Mouse (Mus musculus) intestine, postnatal 0 days (tissue): ENCODE data around the gene Snx32. TPM values are rescaled to one million over a fixed set of nuclear protein-coding genes. Genes with fewer than 3 reads are reported as not detected.
A peak's percentile ranks its signal among the peaks of the same experiment; 100 is the strongest.
"Not testable (repeated sequence)": the region's sequence is repeated elsewhere in the genome, so short reads cannot be mapped to it uniquely, and the experiment has no call there.

Experiments
- ATAC-seq: fragments of 200-750 bp; cut with Nextera tagmentation; 2 replicates; pipeline ENCODE4 v1.8.0; 2017; ENCODE audit warnings: mild to moderate bottlenecking, moderate TSS enrichment, moderate library complexity
- H3K27ac ChIP-seq: fragments of 300-500 bp; sonication (generic); 2 replicates; pipeline ENCODE4 v1.5.1; 2014; ENCODE audit warnings: mild to moderate bottlenecking, low read depth, low read length, moderate library complexity
- H3K27me3 ChIP-seq: fragments of 300-500 bp; sonication (generic); replicated peaks from 2 replicates; pipeline ENCODE4 v1.6.1; 2014; ENCODE audit warnings: low read length, mixed read lengths; ENCODE audit not compliant: control insufficient read depth, insufficient read depth
- H3K36me3 ChIP-seq: fragments of 300-500 bp; sonication (generic); 2 replicates; pipeline ENCODE4 v1.6.1; 2014; ENCODE audit warnings: mild to moderate bottlenecking, moderate library complexity; ENCODE audit not compliant: control insufficient read depth, insufficient read depth
- H3K4me1 ChIP-seq: fragments of 300-500 bp; sonication (generic); replicated peaks from 2 replicates; pipeline ENCODE4 v1.6.1; 2014; ENCODE audit warnings: antibody characterized with exemption, low read length, mixed read lengths; ENCODE audit not compliant: control insufficient read depth, insufficient read depth
- H3K4me2 ChIP-seq: fragments of 300-500 bp; sonication (generic); replicated peaks from 2 replicates; pipeline ENCODE4 v1.6.1; 2014; ENCODE audit warnings: low read depth, mild to moderate bottlenecking, moderate library complexity
- H3K4me3 ChIP-seq: fragments of 300-500 bp; sonication (generic); 2 replicates; pipeline ENCODE4 v1.5.1; 2014; ENCODE audit warnings: low read depth, low read length
- H3K9ac ChIP-seq: fragments of 300-500 bp; sonication (generic); 2 replicates; pipeline ENCODE4 v1.6.1; 2014; ENCODE audit warnings: mild to moderate bottlenecking, low read depth, low read length
- H3K9me3 ChIP-seq: fragments of 300-500 bp; sonication (generic); 2 replicates; pipeline ENCODE4 v1.6.1; 2016; ENCODE audit warnings: mixed run types; ENCODE audit not compliant: control insufficient read depth
- CTCF ChIP-seq: sonication (generic); IDR thresholded peaks from 2 replicates; pipeline ENCODE4 v1.5.1; 2016; ENCODE audit warnings: low read depth, mild to moderate bottlenecking, control low read depth, antibody characterized with exemption, moderate library complexity
- WGBS: fragments of 180-500 bp; shearing (Covaris S2); extraction: QIAGEN DNeasy Blood & Tissue Kit; methylation state at CpG from one replicate; pipeline ENCODE4 v1.1.7; 2014; 5-methylcytosine and 5-hydroxymethylcytosine counted together
- polyA plus RNA-seq: library from polyadenylated mRNA; unstranded; fragments of >200 nt; fragmentation: Nextera tagmentation; extraction: Ambion mirVana; gene quantifications from 2 replicates; pipeline ENCODE4 v1.2.1, GENCODE M21; 2015

Gene Snx32
- polyA plus RNA-seq, 1 experiment from 2014 or later = 3.8 TPM

DNA sequence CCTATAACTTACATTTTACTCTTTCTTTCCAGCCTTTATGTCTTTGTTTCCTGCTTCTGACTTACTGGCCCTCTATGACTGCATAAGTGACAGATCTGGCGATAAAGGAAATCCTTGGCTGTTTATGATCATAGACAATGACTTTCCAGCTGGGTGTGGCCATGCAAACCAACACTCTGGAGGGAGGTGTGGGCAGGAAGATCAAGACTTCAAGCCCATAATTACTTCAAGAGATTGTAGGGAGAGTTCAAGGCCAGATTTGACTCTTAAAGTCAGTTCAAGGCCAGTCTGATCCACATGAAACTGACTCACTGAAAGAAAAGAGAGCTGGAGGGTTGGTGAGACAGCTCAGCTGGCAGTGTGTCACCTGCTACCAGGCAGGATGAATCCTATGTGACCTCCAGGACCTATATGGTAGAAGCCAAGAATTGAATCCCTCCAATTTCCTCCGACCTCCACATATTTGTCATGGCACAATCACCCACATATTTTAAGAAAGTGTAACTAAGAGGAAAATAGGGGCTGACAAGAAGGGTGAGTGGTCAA lies 9.9 kb downstream of the Snx32 start:
- H3K27me3 ChIP-seq = no peaks in the 10 kb centered on the region
- no peak overlapping the region for H3K27ac ChIP-seq
- 60% methylated on average over 2 of the region's 2 CpGs for WGBS
- no peaks in the 10 kb centered on the region for H3K4me1 ChIP-seq
- TF ChIP-seq CTCF = no peak
- ATAC-seq = peak; percentile 66
- no peak overlapping the region for H3K4me2 ChIP-seq
- H3K9ac ChIP-seq = no peak overlapping the region
- H3K9me3 ChIP-seq = no peaks in the 10 kb centered on the region
- H3K36me3 ChIP-seq = peaks cover 31% of the 10 kb centered on the region
- H3K4me3 ChIP-seq = no peak overlapping the region

DNA sequence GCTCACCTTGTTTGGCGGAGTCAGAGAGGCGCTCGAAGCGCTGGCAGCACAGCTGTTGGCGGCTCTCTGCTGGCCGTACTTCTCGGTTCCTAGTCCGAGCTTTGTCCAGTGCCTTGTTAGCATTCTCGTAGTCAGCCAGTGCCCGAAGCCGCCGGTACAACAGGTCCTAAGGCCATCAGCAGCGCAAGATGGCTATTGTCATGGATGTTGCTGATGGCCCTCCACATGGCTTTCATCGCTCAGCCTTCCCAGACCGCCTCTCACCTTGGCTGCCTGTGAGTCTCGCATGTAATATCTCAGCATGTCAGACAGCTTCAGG lies 14.3 kb downstream of the Snx32 start:
- Histone ChIP-seq H3K9ac (no peak overlapping the region), H3K4me3 (no peak overlapping the region), H3K4me1 (0 out of 2 replicates have a peak, but pooled peaks cover 2% of the 10 kb centered on the region), H3K27ac (0 out of 2 replicates have a peak overlapping the region, but pooled peaks have one; percentile 28), H3K9me3 (no peaks in the 10 kb centered on the region), H3K27me3 (no peaks in the 10 kb centered on the region), H3K4me2 (no peak overlapping the region), H3K36me3 (peaks cover 56% of the 10 kb centered on the region)
- no peak for ATAC-seq
- 88% methylated on average over 16 of the region's 16 CpGs for WGBS
- TF ChIP-seq CTCF = no peak

DNA sequence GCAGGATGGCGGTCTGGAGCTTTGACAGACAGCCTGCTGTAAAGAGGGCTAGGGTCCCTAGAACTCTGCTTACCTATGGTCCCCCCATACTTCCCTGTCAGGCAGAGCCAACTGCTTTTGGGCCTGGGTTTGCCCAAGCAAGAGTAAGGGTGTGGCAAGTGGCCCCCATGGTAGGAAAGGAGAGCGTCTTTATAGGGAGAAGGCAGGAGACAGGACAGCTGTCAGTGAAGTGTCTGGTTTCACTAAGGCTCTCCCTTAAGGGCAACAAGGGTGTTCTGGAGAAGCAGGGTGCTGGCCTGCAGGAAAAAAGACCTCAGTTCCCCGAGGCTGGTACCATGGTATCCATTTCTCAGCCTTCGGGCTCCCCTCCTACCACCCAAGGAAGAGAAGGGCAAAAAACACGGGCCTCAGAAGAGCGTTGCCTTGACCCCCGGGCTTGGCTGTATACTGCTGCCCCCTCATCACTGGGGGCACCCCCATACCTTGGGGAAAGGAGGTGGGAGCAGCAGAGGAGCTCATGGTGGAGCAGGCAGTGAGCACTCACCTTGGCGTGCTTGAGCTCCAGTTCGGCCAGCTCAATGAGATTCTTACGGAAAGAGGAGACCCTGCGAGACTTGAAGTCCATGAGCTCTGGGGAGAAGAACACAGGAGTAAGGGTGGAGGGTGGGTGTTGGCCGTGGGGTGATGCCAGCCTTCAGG lies 14.8 kb downstream of the Snx32 start:
- 74% methylated on average over 12 of the region's 12 CpGs for WGBS
- H3K27ac ChIP-seq = 0 out of 2 replicates have a peak overlapping the region, but pooled peaks have one; percentile 28
- ATAC-seq = no peak
- H3K9ac ChIP-seq = no peak overlapping the region
- peaks cover 56% of the 10 kb centered on the region for H3K36me3 ChIP-seq
- 0 out of 2 replicates have a peak, but pooled peaks cover 2% of the 10 kb centered on the region for H3K4me1 ChIP-seq
- no peaks in the 10 kb centered on the region for H3K27me3 ChIP-seq
- TF ChIP-seq CTCF = no peak
- H3K4me2 ChIP-seq = no peak overlapping the region
- H3K9me3 ChIP-seq = no peaks in the 10 kb centered on the region
- H3K4me3 ChIP-seq = no peak overlapping the region

DNA sequence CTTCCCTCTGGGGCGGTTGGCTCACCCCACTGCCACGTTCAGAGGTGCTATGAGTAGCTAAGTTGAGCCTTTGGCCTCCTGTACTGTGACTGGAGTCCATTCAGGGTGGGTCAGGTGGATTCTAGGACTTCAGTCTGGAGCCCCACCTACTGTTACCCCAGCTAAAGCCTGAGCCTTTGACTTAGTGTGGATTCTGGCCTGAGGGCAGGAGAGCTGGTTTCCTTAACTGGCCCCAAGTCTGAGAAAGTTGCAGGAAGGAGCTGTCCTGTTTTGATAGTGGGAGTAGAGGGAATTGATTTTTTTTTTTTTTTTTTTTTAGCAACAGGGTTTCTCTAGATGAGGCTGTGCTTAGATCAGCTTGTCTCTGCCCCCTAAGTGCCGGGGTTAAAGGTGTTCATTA lies 16.0 kb downstream of the Snx32 start:
- Histone ChIP-seq H3K4me1 (0 out of 2 replicates have a peak, but pooled peaks cover 2% of the 10 kb centered on the region), H3K4me2 (no peak overlapping the region), H3K27me3 (no peaks in the 10 kb centered on the region), H3K36me3 (peaks cover 56% of the 10 kb centered on the region), H3K9me3 (no peaks in the 10 kb centered on the region), H3K4me3 (no peak overlapping the region), H3K27ac (peak overlapping the region; percentile 71), H3K9ac (no peak overlapping the region; the same call in 1 of the 2 replicates)
- no peak for TF ChIP-seq CTCF
- peak; percentile 65 for ATAC-seq
- WGBS = 60% methylated on average over 3 of the region's 3 CpGs

DNA sequence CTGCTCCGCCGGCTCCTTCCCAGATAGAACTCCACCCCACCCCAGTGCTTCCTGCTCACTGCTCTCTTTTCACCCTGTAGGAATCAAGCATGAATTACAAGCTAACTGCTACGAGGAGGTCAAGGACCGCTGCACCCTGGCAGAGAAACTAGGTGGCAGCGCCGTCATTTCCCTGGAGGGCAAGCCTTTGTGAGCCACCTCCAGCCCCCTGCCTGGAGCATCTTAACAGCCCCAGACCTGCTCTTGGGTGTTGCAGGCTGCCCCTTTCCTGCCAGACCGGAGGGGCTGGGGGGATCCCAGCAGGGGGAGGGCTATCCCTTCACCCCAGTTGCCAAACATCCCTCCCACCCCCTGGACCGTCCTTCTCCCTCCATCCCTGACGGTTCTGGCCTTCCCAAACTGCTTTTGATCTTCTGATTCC lies 17.0 kb downstream of the Snx32 start:
- WGBS = 49% methylated on average over 9 of the region's 9 CpGs
- not testable (repeated sequence) for H3K4me3 ChIP-seq, H3K4me2 ChIP-seq, ATAC-seq, H3K9ac ChIP-seq, H3K27me3 ChIP-seq, H3K4me1 ChIP-seq, H3K9me3 ChIP-seq
- TF ChIP-seq CTCF = peak; percentile 53
- H3K36me3 ChIP-seq = peaks cover 54% of the 10 kb centered on the region
- H3K27ac ChIP-seq = peak overlapping the region; percentile 57

DNA sequence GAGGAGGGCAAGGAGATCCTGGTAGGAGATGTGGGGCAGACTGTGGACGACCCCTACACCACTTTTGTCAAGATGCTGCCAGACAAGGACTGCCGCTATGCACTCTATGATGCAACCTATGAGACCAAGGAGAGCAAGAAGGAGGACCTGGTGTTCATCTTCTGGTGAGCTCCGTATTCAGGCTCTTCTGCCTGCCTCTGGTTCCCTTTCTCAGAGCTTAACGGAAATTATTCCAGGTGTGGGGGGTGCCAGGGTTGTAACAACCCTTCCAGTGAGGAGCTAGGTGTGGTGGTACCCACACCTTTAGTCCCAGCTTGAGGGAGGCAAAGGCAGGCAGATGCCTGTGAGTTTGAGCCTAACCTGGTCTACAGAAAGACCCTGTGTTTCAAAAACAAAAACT lies 17.7 kb downstream of the Snx32 start:
- Histone ChIP-seq H3K27ac (0 out of 2 replicates have a peak overlapping the region, but pooled peaks have one; percentile 57), H3K9me3 (no peaks in the 10 kb centered on the region), H3K36me3 (peaks cover 47% of the 10 kb centered on the region), H3K27me3 (no peaks in the 10 kb centered on the region), H3K4me3 (no peak overlapping the region), H3K4me2 (no peak overlapping the region; the same call in 1 of the 2 replicates), H3K4me1 (0 out of 2 replicates have a peak, but pooled peaks cover 2% of the 10 kb centered on the region), H3K9ac (no peak overlapping the region)
- 82% methylated on average over 4 of the region's 4 CpGs for WGBS
- no peak for TF ChIP-seq CTCF
- ATAC-seq = no peak
